Mouse (Mus musculus): ENCODE results near the gene Pofut2. TPM values are rescaled to one million over a fixed set of nuclear protein-coding genes. Genes with fewer than 3 reads are reported as not detected.

The Pofut2 gene
- polyA plus RNA-seq, 1 experiment, result 29.4 TPM

DNA sequence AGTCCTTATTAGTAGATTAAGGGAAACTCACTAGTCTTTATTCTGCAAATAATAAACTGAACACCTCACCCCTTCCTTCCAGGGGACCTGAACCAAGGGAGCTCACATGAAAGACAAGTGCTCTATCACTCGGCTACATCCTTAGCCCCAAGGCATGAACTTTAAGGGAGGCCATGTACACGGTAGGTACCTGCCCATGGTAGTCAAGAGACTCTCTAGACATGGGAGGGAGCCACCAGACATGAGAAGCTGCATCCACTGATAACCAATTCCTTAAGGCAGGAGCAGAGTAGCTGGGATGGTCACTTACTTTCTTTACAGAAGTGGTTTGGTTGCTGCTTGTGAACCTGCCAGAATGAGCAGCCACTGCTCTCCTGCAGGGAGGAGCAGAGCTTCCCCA is 40.2 kb downstream of the Pofut2 start:
- 83% methylated on average over 2 of the region's 2 CpGs for WGBS
- Histone ChIP-seq H3K4me3 (ENCODE audit: extremely low read depth, insufficient read depth, insufficient read length) (no peak overlapping the region), H3K4me1 (ENCODE audit: control insufficient read depth, insufficient read depth, insufficient read length) (no peaks in the 10 kb centered on the region), H3K27me3 (ENCODE audit: control insufficient read depth, insufficient read depth, low read length) (no peaks in the 10 kb centered on the region), H3K27ac (ENCODE audit: insufficient read depth, low read length) (no peak overlapping the region), H3K36me3 (ENCODE audit: control insufficient read depth, insufficient read depth, low read length) (no peaks in the 10 kb centered on the region)
- no peak for TF ChIP-seq POLR2A (IDR thresholded peaks at IDR 0.05; ENCODE audit: low read depth, low read length)
- no peak for TF ChIP-seq CTCF (IDR thresholded peaks at IDR 0.05; ENCODE audit: extremely low read depth, insufficient read depth, insufficient read length, insufficient replicate concordance)
- DNase-seq (ENCODE audit: low read depth in 1 of 2, low spot score in 2 of 2), result no peak

DNA sequence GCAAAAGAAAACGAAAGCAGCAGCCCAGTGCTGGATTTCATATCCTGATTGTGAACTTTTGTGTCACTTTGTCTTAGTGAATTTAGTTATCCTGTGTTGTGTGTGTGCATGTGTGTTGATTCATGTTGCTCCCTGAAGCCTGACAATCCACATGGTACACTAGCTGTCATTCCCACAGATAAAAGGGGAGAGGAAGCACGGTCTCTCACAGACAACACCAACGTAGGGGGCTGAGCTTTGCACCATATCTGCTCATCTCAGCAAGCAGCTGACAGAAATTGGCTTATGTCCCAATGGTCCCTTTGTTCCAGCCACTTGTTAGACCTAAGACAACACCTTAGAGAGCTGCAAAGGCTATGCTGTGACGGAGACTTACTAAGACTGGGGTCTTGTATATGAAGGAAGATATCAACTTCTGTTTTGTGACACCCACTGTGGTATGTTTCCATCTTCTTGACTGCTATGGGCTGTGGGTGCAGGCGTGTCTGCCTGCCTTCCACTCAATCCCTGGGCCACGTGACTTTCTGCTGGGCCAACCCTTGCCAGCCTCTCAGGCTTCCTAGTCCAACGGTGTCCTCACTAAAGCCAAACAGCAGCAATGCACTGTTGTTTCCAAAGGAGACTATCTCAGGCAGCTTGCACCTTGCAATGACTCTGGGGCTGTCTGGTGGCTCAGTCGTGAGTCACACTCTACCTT is 41.4 kb downstream of the Pofut2 start:
- Histone ChIP-seq H3K4me1 (ENCODE audit: control insufficient read depth, insufficient read depth, insufficient read length) (no peaks in the 10 kb centered on the region), H3K36me3 (ENCODE audit: control insufficient read depth, insufficient read depth, low read length) (no peaks in the 10 kb centered on the region), H3K27ac (ENCODE audit: insufficient read depth, low read length) (no peak overlapping the region), H3K4me3 (ENCODE audit: extremely low read depth, insufficient read depth, insufficient read length) (no peak overlapping the region), H3K27me3 (ENCODE audit: control insufficient read depth, insufficient read depth, low read length) (no peaks in the 10 kb centered on the region)
- 79% methylated on average over 8 of the region's 8 CpGs for WGBS
- DNase-seq (ENCODE audit: low read depth in 1 of 2, low spot score in 2 of 2), result no peak
- TF ChIP-seq CTCF (IDR thresholded peaks at IDR 0.05; ENCODE audit: extremely low read depth, insufficient read depth, insufficient read length, insufficient replicate concordance) (no peak), POLR2A (IDR thresholded peaks at IDR 0.05; ENCODE audit: low read depth, low read length) (no peak)

DNA sequence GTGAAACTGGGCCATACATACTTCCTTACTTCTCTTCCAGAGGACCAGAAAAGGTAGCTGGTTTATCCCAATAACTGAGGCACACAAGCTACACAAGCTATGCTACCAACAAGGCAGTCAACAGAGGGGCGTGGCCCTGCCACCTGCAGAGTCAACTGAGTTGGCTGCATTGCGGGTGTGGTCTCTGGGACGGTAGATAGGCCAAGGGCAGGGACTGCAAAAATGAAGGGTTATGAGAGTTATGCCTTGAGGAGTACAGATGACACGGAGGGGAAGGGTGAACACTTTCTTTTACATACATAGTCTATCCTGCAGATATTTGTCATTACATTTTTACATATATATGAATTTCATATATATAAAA is 41.9 kb downstream of the Pofut2 start:
- WGBS, result 79% methylated on average over 4 of the region's 4 CpGs
- Histone ChIP-seq H3K36me3 (ENCODE audit: control insufficient read depth, insufficient read depth, low read length) (no peaks in the 10 kb centered on the region), H3K27me3 (ENCODE audit: control insufficient read depth, insufficient read depth, low read length) (no peaks in the 10 kb centered on the region), H3K4me3 (ENCODE audit: extremely low read depth, insufficient read depth, insufficient read length) (no peak overlapping the region), H3K27ac (ENCODE audit: insufficient read depth, low read length) (no peak overlapping the region), H3K4me1 (ENCODE audit: control insufficient read depth, insufficient read depth, insufficient read length) (no peaks in the 10 kb centered on the region)
- TF ChIP-seq POLR2A (IDR thresholded peaks at IDR 0.05; ENCODE audit: low read depth, low read length), result no peak
- TF ChIP-seq CTCF (IDR thresholded peaks at IDR 0.05; ENCODE audit: extremely low read depth, insufficient read depth, insufficient read length, insufficient replicate concordance), result no peak
- DNase-seq (ENCODE audit: low read depth in 1 of 2, low spot score in 2 of 2), result no peak

DNA sequence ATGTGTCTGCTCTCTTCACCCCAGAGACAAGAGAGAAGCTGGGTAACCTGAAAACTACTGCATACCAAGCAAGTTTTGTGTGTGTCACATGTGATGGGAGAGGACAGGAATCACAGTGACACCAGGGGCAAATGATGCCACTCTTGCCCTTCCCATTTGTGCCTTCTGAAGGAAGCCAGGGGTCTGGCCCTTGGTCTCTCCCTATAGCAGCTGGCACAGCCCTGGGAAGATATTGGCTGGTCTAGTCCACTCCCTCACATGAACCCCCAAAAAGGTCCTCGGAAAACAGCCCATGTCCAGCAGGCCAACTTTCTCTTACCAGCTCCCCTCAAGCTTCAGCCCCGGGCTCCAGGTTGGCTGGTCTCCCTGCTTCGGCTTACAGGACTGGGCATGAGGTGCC is 45.3 kb downstream of the Pofut2 start:
- TF ChIP-seq POLR2A (IDR thresholded peaks at IDR 0.05; ENCODE audit: low read depth, low read length) (no peak), CTCF (IDR thresholded peaks at IDR 0.05; ENCODE audit: extremely low read depth, insufficient read depth, insufficient read length, insufficient replicate concordance) (no peak)
- 88% methylated on average over 3 of the region's 3 CpGs for WGBS
- Histone ChIP-seq H3K4me3 (ENCODE audit: extremely low read depth, insufficient read depth, insufficient read length) (no peak overlapping the region), H3K36me3 (ENCODE audit: control insufficient read depth, insufficient read depth, low read length) (no peaks in the 10 kb centered on the region), H3K27ac (ENCODE audit: insufficient read depth, low read length) (no peak overlapping the region), H3K27me3 (ENCODE audit: control insufficient read depth, insufficient read depth, low read length) (no peaks in the 10 kb centered on the region), H3K4me1 (ENCODE audit: control insufficient read depth, insufficient read depth, insufficient read length) (no peaks in the 10 kb centered on the region)
- no peak for DNase-seq (ENCODE audit: low read depth in 1 of 2, low spot score in 2 of 2)

DNA sequence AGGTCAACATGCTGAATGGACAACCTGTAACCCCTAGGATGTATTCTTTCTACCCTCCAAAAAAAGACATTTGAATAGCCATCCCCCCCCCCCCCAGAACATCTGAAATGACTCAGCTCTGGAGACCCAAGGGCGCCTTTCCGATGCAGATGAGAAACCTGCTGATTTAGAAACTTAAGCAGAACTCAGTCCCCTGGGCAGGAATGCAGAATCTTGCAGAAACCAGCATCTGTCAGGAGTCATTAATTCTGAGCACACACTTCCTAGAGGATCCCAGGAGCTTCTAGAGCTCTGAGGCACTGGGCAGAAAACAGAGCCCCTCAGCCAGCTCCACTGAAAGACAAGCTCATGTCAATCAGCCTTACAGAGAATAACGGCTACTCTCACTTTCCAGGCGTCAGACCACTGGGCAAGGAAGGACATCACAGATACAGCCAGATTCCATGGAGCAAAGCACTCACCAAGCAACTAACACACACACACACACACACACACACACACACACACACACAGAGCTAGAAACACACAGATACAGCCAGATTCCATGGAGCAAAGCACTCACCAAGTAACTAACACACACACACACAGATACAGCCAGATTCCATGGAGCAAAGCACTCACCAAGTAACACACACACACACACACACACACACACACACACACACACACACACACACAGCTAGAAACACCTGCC is 46.0 kb downstream of the Pofut2 start:
- Histone ChIP-seq H3K36me3 (ENCODE audit: control insufficient read depth, insufficient read depth, low read length) (no peaks in the 10 kb centered on the region), H3K27ac (ENCODE audit: insufficient read depth, low read length) (no peak overlapping the region), H3K4me1 (ENCODE audit: control insufficient read depth, insufficient read depth, insufficient read length) (no peaks in the 10 kb centered on the region), H3K27me3 (ENCODE audit: control insufficient read depth, insufficient read depth, low read length) (no peaks in the 10 kb centered on the region), H3K4me3 (ENCODE audit: extremely low read depth, insufficient read depth, insufficient read length) (no peak overlapping the region)
- WGBS, result 96% methylated on average over 4 of the region's 4 CpGs
- no peak for DNase-seq (ENCODE audit: low read depth in 1 of 2, low spot score in 2 of 2)
- TF ChIP-seq CTCF (IDR thresholded peaks at IDR 0.05; ENCODE audit: extremely low read depth, insufficient read depth, insufficient read length, insufficient replicate concordance), result no peak
- no peak for TF ChIP-seq POLR2A (IDR thresholded peaks at IDR 0.05; ENCODE audit: low read depth, low read length)

DNA sequence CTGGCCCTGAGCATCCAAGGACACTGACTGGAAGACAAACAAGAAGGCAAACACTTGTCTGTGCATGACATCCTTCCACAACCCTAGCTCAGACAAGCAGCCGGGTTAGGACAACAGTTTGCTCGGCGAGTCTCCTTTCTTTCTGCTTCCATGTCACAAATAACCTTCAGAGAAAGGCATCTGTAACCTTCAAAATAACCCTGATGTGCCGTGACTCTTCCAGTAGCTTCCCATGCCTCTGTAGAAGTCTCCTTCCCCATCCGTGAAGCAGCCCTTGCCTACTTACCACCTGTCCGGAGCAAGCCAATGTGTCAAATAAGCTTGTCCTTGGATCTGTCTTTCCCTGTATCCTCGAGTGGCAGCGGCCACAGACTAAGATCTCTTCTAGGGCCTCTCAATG is 46.7 kb downstream of the Pofut2 start:
- Histone ChIP-seq H3K27me3 (ENCODE audit: control insufficient read depth, insufficient read depth, low read length) (no peaks in the 10 kb centered on the region), H3K36me3 (ENCODE audit: control insufficient read depth, insufficient read depth, low read length) (no peaks in the 10 kb centered on the region), H3K4me3 (ENCODE audit: extremely low read depth, insufficient read depth, insufficient read length) (no peak overlapping the region), H3K27ac (ENCODE audit: insufficient read depth, low read length) (no peak overlapping the region), H3K4me1 (ENCODE audit: control insufficient read depth, insufficient read depth, insufficient read length) (no peaks in the 10 kb centered on the region)
- TF ChIP-seq POLR2A (IDR thresholded peaks at IDR 0.05; ENCODE audit: low read depth, low read length) (no peak), CTCF (IDR thresholded peaks at IDR 0.05; ENCODE audit: extremely low read depth, insufficient read depth, insufficient read length, insufficient replicate concordance) (no peak)
- 91% methylated on average over 8 of the region's 8 CpGs for WGBS
- no peak for DNase-seq (ENCODE audit: low read depth in 1 of 2, low spot score in 2 of 2)

DNA sequence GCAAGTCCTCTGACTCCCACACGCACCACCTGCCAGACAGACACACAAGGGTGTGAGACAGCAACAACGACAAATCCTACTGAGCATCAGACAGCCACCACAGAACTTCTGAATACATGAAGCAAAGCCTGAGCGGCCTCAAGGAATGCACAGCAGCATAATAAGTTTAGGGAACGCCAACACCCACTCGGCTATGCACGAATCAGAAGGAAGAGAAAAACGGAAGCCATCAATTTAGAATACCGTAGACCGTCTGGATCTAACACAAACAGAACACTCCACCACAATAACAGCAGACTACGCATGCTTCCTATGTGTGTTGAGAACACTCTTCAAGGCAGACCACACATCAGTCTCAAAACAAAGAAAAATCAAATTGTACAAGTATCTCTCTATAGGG is 50.0 kb downstream of the Pofut2 start:
- DNase-seq (ENCODE audit: low read depth in 1 of 2, low spot score in 2 of 2), result no peak
- Histone ChIP-seq H3K4me1 (ENCODE audit: control insufficient read depth, insufficient read depth, insufficient read length) (no peaks in the 10 kb centered on the region), H3K27ac (ENCODE audit: insufficient read depth, low read length) (no peak overlapping the region), H3K27me3 (ENCODE audit: control insufficient read depth, insufficient read depth, low read length) (no peaks in the 10 kb centered on the region), H3K4me3 (ENCODE audit: extremely low read depth, insufficient read depth, insufficient read length) (no peak overlapping the region), H3K36me3 (ENCODE audit: control insufficient read depth, insufficient read depth, low read length) (no peaks in the 10 kb centered on the region)
- WGBS, result 83% methylated on average over 10 of the region's 10 CpGs
- no peak for TF ChIP-seq CTCF (IDR thresholded peaks at IDR 0.05; ENCODE audit: extremely low read depth, insufficient read depth, insufficient read length, insufficient replicate concordance)
- TF ChIP-seq POLR2A (IDR thresholded peaks at IDR 0.05; ENCODE audit: low read depth, low read length), result no peak
